Mouse (Mus musculus) forebrain, embryonic 16.5 days (tissue): ENCODE data around the gene Flna. TPM values are rescaled to one million over a fixed set of nuclear protein-coding genes. Genes with fewer than 3 reads are reported as not detected.
"Not testable (repeated sequence)": the region's sequence is repeated elsewhere in the genome, so short reads cannot be mapped to it uniquely, and the experiment has no call there.

Experiments used
- ATAC-seq: fragments of 200-750 bp; cut with Nextera tagmentation; 2 replicates; pipeline ENCODE4 v1.8.0; 2017; ENCODE audit warnings: mild to moderate bottlenecking, moderate library complexity
- H3K27ac ChIP-seq: fragments of 300-500 bp; sonication (generic); 2 replicates; pipeline ENCODE4 v1.5.1; 2014; ENCODE audit warnings: low read length, control low read depth
- H3K27me3 ChIP-seq: fragments of 300-500 bp; sonication (generic); replicated peaks from 2 replicates; pipeline ENCODE4 v1.6.1; 2014; ENCODE audit warnings: low read length; ENCODE audit not compliant: control insufficient read depth, insufficient read depth
- H3K36me3 ChIP-seq: fragments of 300-500 bp; sonication (generic); 2 replicates; pipeline ENCODE4 v1.6.1; 2014; ENCODE audit not compliant: control insufficient read depth, insufficient read depth
- H3K4me1 ChIP-seq: fragments of 300-500 bp; sonication (generic); replicated peaks from 2 replicates; pipeline ENCODE4 v1.6.1; 2014; ENCODE audit warnings: low read length; ENCODE audit not compliant: control insufficient read depth, insufficient read depth
- H3K4me2 ChIP-seq: fragments of 300-500 bp; sonication (generic); 2 replicates; pipeline ENCODE4 v1.6.1; 2014; ENCODE audit warnings: mild to moderate bottlenecking, low read length, control low read depth
- H3K4me3 ChIP-seq: fragments of 300-500 bp; sonication (generic); replicated peaks from 2 replicates; pipeline ENCODE4 v1.5.1; 2014; ENCODE audit warnings: mild to moderate bottlenecking, low read length, control low read depth
- H3K9ac ChIP-seq: fragments of 300-500 bp; sonication (generic); replicated peaks from 2 replicates; pipeline ENCODE4 v1.6.1; 2014; ENCODE audit warnings: low read depth, low read length, control low read depth
- H3K9me3 ChIP-seq: fragments of 300-500 bp; sonication (generic); 2 replicates; pipeline ENCODE4 v1.6.1; 2016; ENCODE audit warnings: low read length; ENCODE audit not compliant: control insufficient read depth
- WGBS: fragments of 180-500 bp; shearing (Covaris S2); extraction: QIAGEN DNeasy Blood & Tissue Kit; methylation state at CpG from one replicate; pipeline ENCODE4 v1.1.7; 2014; 5-methylcytosine and 5-hydroxymethylcytosine counted together
- microRNA-seq: library from miRNA; unstranded; fragments of <30 nt; microRNA quantifications from one replicate; pipeline ENCODE4, GENCODE M21; 2017
- polyA plus RNA-seq: library from polyadenylated mRNA; unstranded; fragments of >200 nt; fragmentation: Nextera tagmentation; extraction: Ambion mirVana; gene quantifications from 2 replicates; pipeline ENCODE4 v1.2.1, GENCODE M21; 2015

Flna gene
- polyA plus RNA-seq, 1 experiment from 2014 or later, result 133 TPM

GRCm38 (mm10) chrX:74233196-74233595, 16.4 kb downstream of the Flna start:
- peaks cover 26% of the 10 kb centered on the region; the same call in 1 of the 2 replicates for H3K36me3 ChIP-seq
- H3K27me3 ChIP-seq, result no peaks in the 10 kb centered on the region
- no peak for ATAC-seq
- H3K9ac ChIP-seq, result no peak overlapping the region
- no peaks in the 10 kb centered on the region for H3K9me3 ChIP-seq
- WGBS, result 93% methylated on average over 5 of the region's 5 CpGs
- H3K4me3 ChIP-seq, result no peak overlapping the region
- no peak overlapping the region for H3K27ac ChIP-seq
- no peak overlapping the region for H3K4me2 ChIP-seq
- no peaks in the 10 kb centered on the region for H3K4me1 ChIP-seq

GRCm38 (mm10) chrX:74230038-74230437, 19.6 kb downstream of the Flna start:
- no peak overlapping the region for H3K27ac ChIP-seq
- H3K9ac ChIP-seq, result no peak overlapping the region
- no peak overlapping the region for H3K4me2 ChIP-seq
- H3K4me1 ChIP-seq, result no peaks in the 10 kb centered on the region
- WGBS, result 72% methylated on average over 1 of the region's 1 CpGs
- H3K4me3 ChIP-seq, result no peak overlapping the region
- H3K36me3 ChIP-seq, result peaks cover 23% of the 10 kb centered on the region
- ATAC-seq, result no peak
- H3K9me3 ChIP-seq, result no peaks in the 10 kb centered on the region
- H3K27me3 ChIP-seq, result no peaks in the 10 kb centered on the region

GRCm38 (mm10) chrX:74220099-74220498, 29.5 kb downstream of the Flna start:
- ATAC-seq, result peak; percentile 15; the same call in 1 of the 2 replicates
- not testable (repeated sequence) for H3K4me1 ChIP-seq, H3K9me3 ChIP-seq, H3K9ac ChIP-seq, H3K27me3 ChIP-seq, H3K36me3 ChIP-seq, H3K27ac ChIP-seq, H3K4me3 ChIP-seq, H3K4me2 ChIP-seq
- 40% methylated on average over 1 of the region's 1 CpGs for WGBS

GRCm38 (mm10) chrX:74219449-74219848, 30.2 kb downstream of the Flna start:
- Histone ChIP-seq H3K9ac (no peak overlapping the region), H3K4me2 (no peak overlapping the region), H3K27ac (no peak overlapping the region; the same call in 1 of the 2 replicates), H3K4me1 (no peaks in the 10 kb centered on the region), H3K36me3 (peaks cover 3% of the 10 kb centered on the region; the same call in 1 of the 2 replicates), H3K27me3 (no peaks in the 10 kb centered on the region), H3K4me3 (no peak overlapping the region), H3K9me3 (no peaks in the 10 kb centered on the region)
- WGBS, result 68% methylated on average over 13 of the region's 13 CpGs
- no peak for ATAC-seq

- no peaks in the 10 kb centered on the region for H3K27me3 ChIP-seq
- 95% methylated on average over 4 of the region's 4 CpGs for WGBS
- H3K4me2 ChIP-seq, result no peak overlapping the region
- ATAC-seq, result no peak
- no peaks in the 10 kb centered on the region for H3K36me3 ChIP-seq
- H3K9ac ChIP-seq, result no peak overlapping the region
- no peaks in the 10 kb centered on the region for H3K4me1 ChIP-seq
- H3K27ac ChIP-seq, result no peak overlapping the region
- no peaks in the 10 kb centered on the region for H3K9me3 ChIP-seq
- H3K4me3 ChIP-seq, result no peak overlapping the region
These were observed 31.1 kb downstream of the Flna start for GRCm38 (mm10) chrX:74218496-74218895.

GRCm38 (mm10) chrX:74203556-74203955, 46.1 kb downstream of the Flna start:
- H3K27ac ChIP-seq, result no peak overlapping the region
- no peak for ATAC-seq
- no peak overlapping the region for H3K4me3 ChIP-seq
- no peak overlapping the region for H3K4me2 ChIP-seq
- no peaks in the 10 kb centered on the region for H3K4me1 ChIP-seq
- H3K36me3 ChIP-seq, result no peaks in the 10 kb centered on the region
- no peaks in the 10 kb centered on the region for H3K9me3 ChIP-seq
- H3K9ac ChIP-seq, result no peak overlapping the region
- 92% methylated on average over 2 of the region's 2 CpGs for WGBS
- H3K27me3 ChIP-seq, result no peaks in the 10 kb centered on the region

- no peak within 1 kb of the TSS for H3K4me2 ChIP-seq
- ATAC-seq, result no peak
- H3K36me3 ChIP-seq, result no peaks in the 10 kb centered on the region
- 89% methylated on average over 17 of the region's 17 CpGs for WGBS
- H3K27ac ChIP-seq, result no peak within 1 kb of the TSS
- no peaks in the 10 kb centered on the region for H3K4me1 ChIP-seq
- no peaks in the 10 kb centered on the region for H3K9me3 ChIP-seq
- no peak within 1 kb of the TSS for H3K4me3 ChIP-seq
- no peak within 1 kb of the TSS for H3K9ac ChIP-seq
- no peaks in the 10 kb centered on the region for H3K27me3 ChIP-seq
These were observed 72.7 kb downstream of the Flna start, which contains the start of gene Tktl1 for GRCm38 (mm10) chrX:74176959-74177358. Gene Tktl1, plus strand, starts transcription at chrX:74177259.

Small RNA genes within 50 kb of the gene (microRNA-seq; reads per million reads assigned to microRNA genes)
- not detected for gene Mir7091

Other genes starting within 250 kb of the Flna start
- gene Irak1, start 225.9 kb downstream of the Flna start, polyA plus RNA-seq, result 39.8 and 40.8 TPM in 2 replicates
- not detected in 2 replicates for gene Opn1mw, start 122.4 kb downstream of the Flna start, polyA plus RNA-seq
- gene Mecp2, start 114.5 kb downstream of the Flna start, polyA plus RNA-seq, result 14.9 and 15.6 TPM in 2 replicates
- not detected in 2 replicates for gene Tex28, start 82.0 kb downstream of the Flna start, polyA plus RNA-seq
- 0.10 TPM in 1 of 2 replicates, not detected in the other for gene Tktl1, start 72.6 kb downstream of the Flna start, polyA plus RNA-seq
- gene Emd, start 4.9 kb upstream of the Flna start, polyA plus RNA-seq, result 13.7 and 17.9 TPM in 2 replicates
- gene Rpl10, start 21.0 kb upstream of the Flna start, polyA plus RNA-seq, result 482 and 489 TPM in 2 replicates
- 96.3 and 104 TPM in 2 replicates for gene Taz, start 32.1 kb upstream of the Flna start, polyA plus RNA-seq
- gene Dnase1l1, start 32.5 kb upstream of the Flna start, polyA plus RNA-seq, result 2.8 and 3.1 TPM in 2 replicates
- 202 and 229 TPM in 2 replicates for gene Atp6ap1, start 47.3 kb upstream of the Flna start, polyA plus RNA-seq
- 950 and 1,103 TPM in 2 replicates for gene Gdi1, start 55.2 kb upstream of the Flna start, polyA plus RNA-seq
- gene Fam50a, start 63.2 kb upstream of the Flna start, polyA plus RNA-seq, result 68.2 and 68.8 TPM in 2 replicates
- 66.5 and 87.4 TPM in 2 replicates for gene Plxna3, start 79.2 kb upstream of the Flna start, polyA plus RNA-seq
- 68.0 and 81.6 TPM in 2 replicates for gene Lage3, start 103.8 kb upstream of the Flna start, polyA plus RNA-seq
- gene Ubl4a, start 123.4 kb upstream of the Flna start, polyA plus RNA-seq, result 75.8 and 76.8 TPM in 2 replicates
- 8.3 and 8.5 TPM in 2 replicates for gene Slc10a3, start 123.5 kb upstream of the Flna start, polyA plus RNA-seq
- gene Fam3a, start 143.5 kb upstream of the Flna start, polyA plus RNA-seq, result 34.6 and 36.4 TPM in 2 replicates
- gene Ikbkg, start 143.5 kb upstream of the Flna start, polyA plus RNA-seq, result 19.8 and 25.8 TPM in 2 replicates
- gene G6pdx, start 179.4 kb upstream of the Flna start, polyA plus RNA-seq, result 60.7 and 64.5 TPM in 2 replicates
- not detected in 2 replicates for gene Gm6880, start 231.6 kb upstream of the Flna start, polyA plus RNA-seq